Mouse (Mus musculus) heart, adult 2 months (tissue): ENCODE measurements around the gene Olfr1076.

Source experiments
- CTCF ChIP-seq: fragments of 200-600 bp; IDR thresholded peaks from 2 replicates; pipeline ENCODE4 v1.8.1; 2022; ENCODE audit warnings: antibody characterized with exemption, mild to moderate bottlenecking, moderate library complexity
- EP300 ChIP-seq: fragments of 200-500 bp; IDR thresholded peaks from 2 replicates; pipeline ENCODE4 v1.6.1; 2011; ENCODE audit warnings: low read depth, low read length, control low read depth; ENCODE audit not compliant: insufficient read depth
- POLR2A ChIP-seq: fragments of 200-500 bp; IDR thresholded peaks from 2 replicates; pipeline ENCODE4 v1.6.1; 2011; ENCODE audit warnings: mild to moderate bottlenecking, low read depth, low read length, control low read depth; ENCODE audit not compliant: insufficient read depth

DNA sequence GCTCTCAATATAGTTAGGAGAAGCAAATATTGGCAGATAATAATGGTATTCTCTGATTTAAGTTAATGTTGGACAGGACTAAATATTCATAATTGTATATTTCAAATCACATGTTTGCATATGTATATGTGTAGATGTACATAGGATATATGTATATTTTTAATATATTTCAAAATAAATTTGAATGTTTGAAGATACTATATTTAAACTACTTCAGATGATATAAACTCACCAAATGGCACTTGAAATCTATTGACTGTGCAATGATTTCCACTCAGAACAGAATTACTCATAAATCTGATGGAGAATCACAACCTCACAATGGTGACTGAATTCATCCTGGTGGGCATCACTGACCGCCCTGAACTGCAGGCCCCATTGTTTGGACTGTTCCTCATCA lies at the start of gene Olfr1076:
- TF ChIP-seq POLR2A = no peak
- TF ChIP-seq CTCF = no peak
- no peak for TF ChIP-seq EP300
